Mouse (Mus musculus) erythroblast, embryonic 14.5 days (primary cell): ENCODE results near the gene Spout1.

Source experiments
- GATA1 ChIP-seq: IDR thresholded peaks from 2 replicates; pipeline ENCODE4 v1.6.1; 2012; ENCODE audit warnings: low read length, inconsistent platforms, mixed read lengths
- TAL1 ChIP-seq: IDR thresholded peaks from 3 replicates; pipeline ENCODE4 v1.6.1; 2012; ENCODE audit warnings: low read length, inconsistent platforms, mixed read lengths

DNA sequence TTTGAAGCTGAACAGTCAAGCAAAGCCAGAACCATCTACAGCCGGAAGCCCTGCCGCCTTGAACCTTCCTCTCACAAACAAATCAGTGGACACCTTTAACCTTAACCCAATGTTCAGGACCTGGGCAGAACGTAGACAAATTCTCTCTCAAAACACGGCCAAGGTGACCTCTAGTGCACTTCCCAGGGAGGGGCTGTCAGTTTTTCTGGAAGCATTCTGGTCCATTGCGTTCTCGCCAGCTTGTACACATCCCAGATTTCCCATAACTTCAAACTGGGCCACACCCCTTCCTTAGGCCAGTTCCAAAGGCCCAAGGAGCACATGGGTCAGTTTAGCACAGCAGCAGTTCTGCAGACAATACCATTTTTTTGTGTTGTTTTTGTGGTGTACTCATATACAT is 37.2 kb upstream of the Spout1 start:
- TF ChIP-seq TAL1, result no peak
- TF ChIP-seq GATA1, result no peak
